Mouse (Mus musculus) lung, postnatal 14 days (tissue): ENCODE results near the gene Tmem234.

ENCODE experiments used
- DNase-seq: peaks from one replicate; pipeline ENCODE4 v3.0.0; 2021

The Tmem234 gene

GRCm38 (mm10) chr4:129672878-129673449, 72.5 kb downstream of the Tmem234 start:
- DNase-seq = no peak
